Mouse (Mus musculus): ENCODE measurements at regions not wholly inside any gene's neighbourhood (a gene's known extent, or its start where the extent isn't known, plus 50 kb on each side); places are given as distances from the start of the nearest gene placed in this dataset.

DNA sequence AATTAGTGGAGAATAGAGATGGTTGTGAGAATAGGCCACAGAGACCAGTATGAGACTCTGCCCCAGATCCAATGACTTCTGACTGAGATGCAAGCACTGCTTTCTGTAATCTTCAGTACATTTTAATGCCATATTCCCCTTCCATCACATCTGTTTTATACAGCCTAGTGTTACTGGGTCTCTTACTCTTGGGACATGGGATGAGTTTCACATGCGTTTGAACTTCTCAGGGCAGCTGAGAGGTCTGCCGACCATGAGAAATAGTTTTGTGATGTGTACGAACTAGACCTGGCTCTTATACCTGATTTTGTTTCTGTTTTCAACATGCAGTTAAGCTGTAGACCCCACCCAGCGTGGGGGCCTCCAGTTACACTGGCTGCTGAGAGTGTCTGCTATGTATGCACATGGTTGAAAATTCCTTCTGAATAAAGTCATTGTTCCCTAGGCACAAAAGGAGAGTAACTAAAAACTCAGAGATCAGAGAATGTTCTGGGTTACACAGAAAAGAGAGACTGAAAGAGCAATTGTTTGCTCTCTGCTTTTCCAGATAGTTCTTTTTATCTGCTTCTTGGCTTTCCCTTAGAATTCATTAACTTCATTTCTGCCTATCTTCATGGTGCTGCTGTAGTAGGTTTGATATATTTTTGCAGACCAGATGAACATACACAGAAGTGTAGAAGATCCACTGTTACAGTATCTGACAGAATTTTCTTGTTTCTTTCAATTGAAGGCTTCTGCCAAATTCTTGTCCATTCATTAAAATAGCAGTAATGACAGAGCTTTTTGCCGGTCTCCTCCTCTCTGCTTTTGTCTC, 359.2 kb downstream of the Ttll7 start:
- TF ChIP-seq CTCF (IDR thresholded peaks at IDR 0.05; ENCODE audit: borderline replicate concordance, insufficient read depth, low read depth, low read length) (no peak), POLR2A (IDR thresholded peaks at IDR 0.05; ENCODE audit: borderline replicate concordance, insufficient read depth, low read length) (no peak)
